Mouse (Mus musculus): ENCODE results near the gene Sftpa1.

Gene Sftpa1

GRCm38 (mm10) chr14:41162663-41163062, 31.1 kb downstream of the Sftpa1 start:
- peak in 1 of 2 experiments; percentile 5 for DNase-seq

GRCm38 (mm10) chr14:41167278-41167677, 35.7 kb downstream of the Sftpa1 start:
- DNase-seq, result no peak

GRCm38 (mm10) chr14:41168567-41168966, 37.0 kb downstream of the Sftpa1 start:
- DNase-seq, result no peak

GRCm38 (mm10) chr14:41170514-41170913, 38.9 kb downstream of the Sftpa1 start:
- DNase-seq, result no peak

- DNase-seq, result no peak
Observed at GRCm38 (mm10) chr14:41174802-41175201, 43.2 kb downstream of the Sftpa1 start.

- no peak for DNase-seq
Observed at GRCm38 (mm10) chr14:41185059-41185821, 53.7 kb downstream of the Sftpa1 start, which contains the start of gene Sftpd. Gene Sftpd, minus strand, starts transcription at chr14:41185149.
